Mouse (Mus musculus) common myeloid progenitor, adult 5-6 weeks (primary cell): ENCODE measurements around the gene Rheb. TPM values are rescaled to one million over a fixed set of nuclear protein-coding genes. Genes with fewer than 3 reads are reported as not detected.
"Not testable (repeated sequence)": the region's sequence is repeated elsewhere in the genome, so short reads cannot be mapped to it uniquely, and the experiment has no call there.

Experiments
- ATAC-seq: replicated peaks from 2 replicates; pipeline ENCODE4 v1.8.0; 2016; ENCODE audit warnings: low read depth, mild to moderate bottlenecking, moderate TSS enrichment, inconsistent platforms; ENCODE audit not compliant: poor library complexity, severe bottlenecking
- total RNA-seq: library from RNA; stranded (forward); fragments of 200-1000, 187-1606 nt; gene quantifications from 2 replicates; pipeline ENCODE4 v1.2.3, GENCODE M21; 2017

Gene Rheb
- total RNA-seq, 1 experiment from 2014 or later: 41.4 TPM

- no peak for ATAC-seq
Observed at GRCm38 (mm10) chr5:24843841-24844240, 1.4 kb upstream of the Rheb start.

DNA sequence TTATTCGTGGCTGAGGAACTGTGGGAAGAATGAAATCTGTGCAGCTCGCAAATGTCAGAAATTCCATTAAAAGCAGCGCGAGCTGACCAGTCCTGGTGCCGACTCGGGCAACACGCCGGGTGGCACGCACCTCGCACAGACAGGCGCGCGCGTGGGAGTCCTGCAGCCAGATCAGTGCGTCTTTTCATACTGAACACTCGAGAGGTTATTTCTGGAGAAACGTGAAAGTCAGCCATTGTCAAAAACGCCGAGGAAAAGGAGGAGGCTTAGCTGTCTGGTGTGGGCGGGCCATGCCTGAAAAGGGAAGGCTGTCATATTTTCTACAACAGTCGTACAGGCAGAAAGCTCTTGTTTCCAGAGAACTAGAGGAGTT lies 665 bp upstream of the Rheb start:
- ATAC-seq: peak; percentile 7

- ATAC-seq: no peak
Observed at GRCm38 (mm10) chr5:24841662-24842273, 656 bp downstream of the Rheb start.

DNA sequence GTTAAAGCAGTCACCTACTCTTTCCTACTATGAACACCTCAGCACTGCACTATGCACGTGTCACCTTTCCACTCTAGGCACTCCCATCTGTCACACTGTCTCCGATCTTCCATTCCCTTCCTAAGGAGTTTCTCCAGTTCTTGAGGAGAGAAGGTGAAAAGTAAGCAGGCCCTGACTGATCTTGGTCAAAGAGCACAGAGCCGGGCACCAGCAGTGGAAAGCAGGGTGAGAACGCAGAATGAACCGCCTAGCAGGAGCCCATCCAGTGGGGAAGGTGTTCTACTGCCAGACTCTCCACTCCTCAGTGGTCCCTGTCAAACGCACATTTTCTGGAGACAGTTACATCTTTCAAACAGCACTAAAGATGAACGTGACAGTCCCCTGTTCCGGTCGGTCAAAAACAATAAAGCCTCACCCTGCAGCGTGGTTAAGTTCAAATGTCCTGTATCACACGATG lies 1.4 kb downstream of the Rheb start:
- ATAC-seq: no peak

DNA sequence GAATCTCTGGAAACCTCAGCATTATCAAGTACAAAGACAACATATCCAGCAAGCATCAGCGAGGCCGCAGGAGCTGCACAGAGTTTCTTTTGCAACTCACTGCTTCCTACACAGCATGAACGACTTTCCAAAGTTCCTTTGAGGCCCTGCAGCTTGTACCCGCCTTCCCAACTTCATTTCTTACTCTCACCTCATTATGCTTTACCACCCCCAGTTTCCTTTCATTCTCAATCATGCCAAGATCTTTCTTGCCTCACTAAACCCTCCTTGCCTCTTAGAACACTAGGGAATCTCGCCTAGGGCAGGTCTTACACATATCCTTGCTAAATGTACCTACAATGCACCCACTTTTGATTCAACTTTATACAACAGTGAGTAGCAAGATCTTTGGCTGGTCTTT lies 7.9 kb downstream of the Rheb start:
- ATAC-seq: no peak

DNA sequence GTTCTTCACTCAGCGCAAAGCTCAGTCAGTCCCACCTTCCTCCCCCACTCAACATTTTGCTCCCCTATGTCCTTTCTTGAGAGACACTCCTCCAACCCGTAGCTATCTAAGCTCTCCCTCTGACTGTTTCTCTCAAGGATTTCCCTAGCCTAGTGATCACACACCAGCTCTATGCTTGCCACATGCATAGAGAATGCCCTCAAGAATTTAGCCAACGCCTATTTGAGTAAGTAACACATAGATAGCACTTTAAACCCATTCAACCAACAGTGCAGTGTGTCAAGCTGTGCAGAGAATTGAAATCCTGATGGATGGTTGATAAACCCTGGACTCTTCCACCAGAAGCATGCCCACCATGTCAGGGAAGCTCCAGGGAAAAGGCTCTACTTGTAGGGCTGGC lies 10.5 kb downstream of the Rheb start:
- no peak for ATAC-seq

- no peak for ATAC-seq
Observed at GRCm38 (mm10) chr5:24828446-24828845, 14.0 kb downstream of the Rheb start.

DNA sequence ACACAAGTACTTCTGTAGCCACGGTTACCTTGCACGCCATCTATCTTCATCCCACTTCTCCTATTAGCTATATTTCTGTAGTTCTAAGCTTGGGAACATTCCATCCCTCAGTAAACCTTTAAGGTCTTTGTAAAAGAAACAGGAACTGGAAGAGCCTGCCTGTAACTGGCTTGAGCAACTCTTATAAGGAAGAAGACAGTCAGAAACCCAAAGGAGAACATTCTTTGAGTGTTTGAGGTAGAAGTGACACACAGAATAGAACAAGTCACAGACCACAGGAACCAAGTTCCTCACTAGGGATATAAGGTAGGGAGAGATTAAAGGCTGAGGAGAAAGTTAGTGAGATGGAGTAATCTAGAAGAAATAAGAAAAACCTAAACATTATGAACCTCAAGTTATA lies 15.3 kb downstream of the Rheb start:
- ATAC-seq: peak; percentile 82

DNA sequence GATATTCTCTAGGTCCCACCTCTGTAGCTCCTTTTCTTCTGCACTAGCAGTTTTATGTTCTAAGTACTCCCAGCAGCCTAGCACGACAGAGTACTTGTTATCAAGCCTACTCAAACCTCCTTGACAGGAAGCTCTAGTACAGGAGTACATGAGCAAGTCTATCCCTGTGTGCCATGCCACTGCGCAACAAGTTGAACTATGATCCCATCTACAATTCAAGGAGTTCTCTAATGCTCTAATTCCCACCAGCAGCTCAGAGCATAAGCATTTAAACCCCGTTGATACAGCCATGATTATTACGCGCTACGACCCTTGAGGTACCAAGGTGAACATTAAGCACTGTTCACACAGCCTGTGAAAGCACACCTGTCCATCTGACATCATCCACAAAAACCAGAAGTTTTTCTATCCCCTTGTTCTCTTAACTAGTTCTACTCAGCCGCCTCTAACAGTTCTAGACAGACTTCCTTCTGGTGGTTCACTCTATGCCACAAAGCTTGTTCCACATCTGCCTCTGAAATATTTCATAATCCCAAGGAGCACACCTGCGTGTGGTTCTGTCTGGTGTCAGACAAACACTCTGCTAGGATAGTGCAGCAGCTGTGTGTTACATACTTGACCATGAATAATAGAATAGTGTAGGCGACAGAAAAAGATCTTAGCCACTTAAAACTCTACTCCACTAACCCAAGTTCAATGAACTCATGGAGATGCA lies 16.2 kb downstream of the Rheb start:
- peak; percentile 65 for ATAC-seq

DNA sequence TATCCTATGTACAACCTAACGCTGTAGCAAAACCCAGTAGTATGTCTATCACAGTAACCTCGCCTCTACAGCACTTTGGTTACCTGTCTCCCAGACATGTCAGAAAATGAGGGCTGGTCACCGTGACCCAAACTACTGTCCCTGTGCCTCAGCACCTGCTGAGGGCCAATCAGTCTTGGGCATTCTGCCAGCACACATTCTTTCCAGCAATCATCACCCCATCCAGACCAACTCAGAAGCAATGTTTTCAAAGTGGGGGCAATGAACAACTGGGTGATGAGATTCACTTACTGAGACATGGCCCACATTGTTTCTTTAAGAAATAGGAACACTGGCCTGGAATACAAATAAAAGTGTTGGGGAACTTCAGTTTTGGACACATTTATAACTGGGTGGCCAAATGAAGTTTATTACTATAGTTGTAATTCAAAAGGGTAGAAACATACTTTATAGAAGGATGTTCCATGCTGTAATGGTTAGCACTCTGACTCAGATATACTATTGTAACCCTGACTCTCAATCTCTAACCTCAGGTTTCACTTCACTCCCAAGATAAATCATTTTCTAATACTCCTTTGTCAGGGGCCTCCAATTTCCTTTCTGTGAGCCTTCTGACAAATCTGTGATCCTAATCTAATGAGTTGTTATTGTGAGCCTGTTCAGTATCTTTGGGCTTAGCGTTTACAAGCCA lies 16.9 kb downstream of the Rheb start:
- ATAC-seq: 0 out of 2 replicates have a peak, but pooled peaks have one; percentile 20

DNA sequence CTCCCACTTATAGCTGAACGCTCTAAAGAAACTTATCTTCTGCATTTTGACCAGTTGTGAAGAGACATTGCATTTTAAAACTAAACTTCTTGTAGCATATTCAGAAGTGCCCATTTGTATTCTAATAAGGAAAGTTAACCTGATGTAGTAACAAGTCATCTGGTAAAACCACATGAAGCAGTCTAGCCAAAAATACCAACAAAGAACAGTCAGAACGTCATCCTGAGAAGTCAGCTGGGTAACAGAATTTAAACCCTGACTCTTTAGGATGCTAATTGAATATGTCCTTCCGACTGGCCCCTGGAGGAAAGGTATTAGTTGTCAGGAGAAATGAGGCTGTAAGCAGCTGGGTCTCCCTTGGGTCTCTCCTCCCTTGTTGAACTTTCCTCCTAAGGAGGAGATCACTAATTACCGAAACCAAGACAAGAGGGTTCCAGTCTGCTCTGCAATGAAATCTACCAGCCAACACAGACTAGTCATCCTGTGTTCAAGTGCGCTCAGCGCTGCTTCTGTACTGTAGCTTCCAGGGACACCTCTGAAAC lies 18.5 kb downstream of the Rheb start:
- ATAC-seq: no peak

- no peak for ATAC-seq
Observed at GRCm38 (mm10) chr5:24822781-24823180, 19.6 kb downstream of the Rheb start.

GRCm38 (mm10) chr5:24822231-24822630 lies 20.2 kb downstream of the Rheb start:
- ATAC-seq: not testable (repeated sequence)

DNA sequence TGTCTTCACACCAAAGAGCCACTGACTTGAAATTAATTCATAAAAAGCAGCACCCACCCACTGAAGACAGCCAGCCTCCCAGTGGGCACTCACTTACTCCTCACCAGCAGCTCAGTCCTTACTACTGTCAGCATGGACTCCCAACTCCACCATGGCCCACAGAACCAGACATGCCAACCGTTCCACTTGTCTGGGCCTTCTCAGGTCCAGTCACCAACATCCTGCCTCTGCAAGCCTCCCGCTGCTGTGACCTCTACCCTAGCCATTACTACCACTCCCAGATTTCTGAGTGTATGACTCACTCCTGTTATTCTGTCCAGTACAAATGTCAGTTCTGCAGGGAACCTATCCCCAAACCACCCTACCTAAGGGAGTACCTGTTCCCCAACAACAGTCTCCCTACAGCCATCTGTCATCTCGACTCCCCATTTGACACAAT lies 21.0 kb downstream of the Rheb start:
- no peak for ATAC-seq

- no peak for ATAC-seq
Observed at GRCm38 (mm10) chr5:24820627-24821026, 21.8 kb downstream of the Rheb start.

GRCm38 (mm10) chr5:24817191-24817590 lies 25.2 kb downstream of the Rheb start:
- no peak for ATAC-seq

DNA sequence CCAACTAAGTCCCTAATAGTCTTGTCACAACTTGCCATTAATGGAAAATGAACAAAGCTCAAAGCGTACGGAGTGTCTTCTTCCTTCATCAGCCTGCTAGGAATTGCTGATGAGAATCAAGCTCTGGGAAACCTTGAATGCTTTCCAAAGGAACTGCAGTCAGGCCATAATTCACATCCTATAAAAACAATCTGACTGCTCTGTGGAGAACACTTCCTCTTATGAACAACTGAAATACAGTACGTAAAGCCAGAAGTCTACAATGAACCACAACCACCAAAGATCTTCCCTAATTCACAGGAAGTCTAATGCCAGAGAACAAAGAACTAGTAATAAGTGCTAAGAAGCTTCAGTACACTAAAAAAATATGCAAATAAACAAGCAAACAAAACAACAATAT lies 28.5 kb downstream of the Rheb start:
- peak; percentile 88 for ATAC-seq

GRCm38 (mm10) chr5:24813005-24813404 lies 29.4 kb downstream of the Rheb start:
- ATAC-seq: no peak

- ATAC-seq: 0 out of 2 replicates have a peak, but pooled peaks have one; percentile 37
Observed at GRCm38 (mm10) chr5:24805222-24805621, 37.2 kb downstream of the Rheb start.

DNA sequence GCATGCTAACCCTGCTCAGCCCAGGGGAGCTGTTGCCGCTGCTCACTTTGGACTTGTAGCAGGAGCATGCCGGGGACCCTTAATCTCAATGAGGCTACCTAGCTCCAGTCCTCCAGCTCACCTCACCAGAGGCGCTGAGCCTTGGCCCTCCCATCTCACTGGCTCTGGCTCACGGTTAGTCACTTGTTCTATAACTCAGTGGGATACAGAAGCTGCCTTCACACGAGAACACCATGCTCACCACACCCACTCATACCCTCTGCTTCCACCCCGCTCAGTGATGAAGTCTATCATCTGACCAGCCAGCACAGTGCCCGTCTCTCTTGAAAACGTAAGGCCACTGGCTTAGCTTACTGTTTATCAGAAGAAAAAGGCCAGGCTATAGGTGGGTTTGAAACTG lies 37.8 kb downstream of the Rheb start:
- no peak for ATAC-seq
